Mouse (Mus musculus) kidney, postnatal 0 days (tissue): ENCODE measurements around the gene Far2. TPM values are rescaled to one million over a fixed set of nuclear protein-coding genes. Genes with fewer than 3 reads are reported as not detected.
A peak's percentile ranks its signal among the peaks of the same experiment; 100 is the strongest.

Experiments
- ATAC-seq: fragments of 200-750 bp; cut with Nextera tagmentation; replicated peaks from 2 replicates; pipeline ENCODE4 v1.8.0; 2017; ENCODE audit warnings: low read depth, moderate number of reproducible peaks, moderate TSS enrichment, moderate library complexity; ENCODE audit not compliant: low FRiP score
- DNase-seq: peaks from one replicate; pipeline ENCODE4 v3.0.0-alpha.2; 2016; ENCODE audit warnings: low spot score
- H3K27ac ChIP-seq: fragments of 300-500 bp; sonication (generic); 2 replicates; pipeline ENCODE4 v1.5.1; 2014; ENCODE audit warnings: mild to moderate bottlenecking
- H3K27me3 ChIP-seq: fragments of 300-500 bp; sonication (generic); 2 replicates; pipeline ENCODE4 v1.6.1; 2014; ENCODE audit warnings: low read length, mixed read lengths; ENCODE audit not compliant: insufficient read depth
- H3K36me3 ChIP-seq: fragments of 300-500 bp; sonication (generic); 2 replicates; pipeline ENCODE4 v1.6.1; 2014; ENCODE audit warnings: low read length, mixed read lengths; ENCODE audit not compliant: insufficient read depth
- H3K4me1 ChIP-seq: fragments of 300-500 bp; sonication (generic); replicated peaks from 2 replicates; pipeline ENCODE4 v1.6.1; 2014; ENCODE audit warnings: antibody characterized with exemption, low read length, mixed read lengths; ENCODE audit not compliant: insufficient read depth
- H3K4me2 ChIP-seq: fragments of 300-500 bp; sonication (generic); 2 replicates; pipeline ENCODE4 v1.6.1; 2014; ENCODE audit warnings: mild to moderate bottlenecking, low read length, moderate library complexity, mixed read lengths
- H3K4me3 ChIP-seq: fragments of 300-500 bp; sonication (generic); replicated peaks from 2 replicates; pipeline ENCODE4 v1.5.1; 2014; ENCODE audit warnings: low read depth, low read length
- H3K9ac ChIP-seq: fragments of 300-500 bp; sonication (generic); 2 replicates; pipeline ENCODE4 v1.6.1; 2014; ENCODE audit warnings: low read depth, low read length
- H3K9me3 ChIP-seq: fragments of 300-500 bp; sonication (generic); replicated peaks from 2 replicates; pipeline ENCODE4 v1.6.1; 2016; ENCODE audit warnings: low read length, inconsistent platforms, mixed read lengths
- CTCF ChIP-seq: IDR thresholded peaks from 2 replicates; pipeline ENCODE4 v1.5.1; 2016; ENCODE audit warnings: antibody characterized with exemption, low read depth, mild to moderate bottlenecking, moderate library complexity
- WGBS: fragments of 180-500 bp; shearing (Covaris S2); extraction: QIAGEN DNeasy Blood & Tissue Kit; methylation state at CpG from one replicate; pipeline ENCODE4 v1.1.7; 2014; 5-methylcytosine and 5-hydroxymethylcytosine counted together
- polyA plus RNA-seq: library from polyadenylated mRNA; unstranded; fragments of >200 nt; fragmentation: Nextera tagmentation; extraction: Ambion mirVana; gene quantifications from 2 replicates; pipeline ENCODE4 v1.2.1, GENCODE M21; 2015

Gene Far2
- polyA plus RNA-seq, result 2.4 and 3.2 TPM in 2 replicates

GRCm38 (mm10) chr6:148046881-148047649 is at the start of gene Far2:
TSS of gene Far2 (plus strand) at chr6:148047259.
- peak; percentile 39 for DNase-seq
- Histone ChIP-seq H3K4me2 (peak within 1 kb of the TSS; percentile 75), H3K27ac (no peak within 1 kb of the TSS), H3K9me3 (no peaks in the 10 kb centered on the region), H3K27me3 (no peaks in the 10 kb centered on the region), H3K36me3 (no peaks in the 10 kb centered on the region), H3K4me3 (peak within 1 kb of the TSS; percentile 37), H3K9ac (peak within 1 kb of the TSS; percentile 44), H3K4me1 (0 out of 2 replicates have a peak, but pooled peaks cover 7% of the 10 kb centered on the region)
- 1% methylated on average over 34 of the region's 34 CpGs for WGBS
- TF ChIP-seq CTCF, result no peak
- 0 out of 2 replicates have a peak, but pooled peaks have one; percentile 46 for ATAC-seq

- H3K27ac ChIP-seq, result no peak overlapping the region
- no peak overlapping the region for H3K4me2 ChIP-seq
- H3K9ac ChIP-seq, result no peak overlapping the region
- H3K4me3 ChIP-seq, result no peak overlapping the region
- 90% methylated on average over 2 of the region's 2 CpGs for WGBS
- ATAC-seq (no peak), DNase-seq (no peak)
- no peaks in the 10 kb centered on the region for H3K4me1 ChIP-seq
- H3K9me3 ChIP-seq, result no peaks in the 10 kb centered on the region
- H3K27me3 ChIP-seq, result no peaks in the 10 kb centered on the region
- no peaks in the 10 kb centered on the region for H3K36me3 ChIP-seq
- TF ChIP-seq CTCF, result no peak
Measured at GRCm38 (mm10) chr6:148000483-148000882, 46.6 kb upstream of the Far2 start.

- Histone ChIP-seq H3K27ac (no peak overlapping the region), H3K9me3 (no peaks in the 10 kb centered on the region), H3K9ac (no peak overlapping the region), H3K36me3 (no peaks in the 10 kb centered on the region), H3K27me3 (no peaks in the 10 kb centered on the region), H3K4me3 (no peak overlapping the region), H3K4me2 (no peak overlapping the region), H3K4me1 (no peaks in the 10 kb centered on the region)
- peak; percentile 52; the same call in 1 of the 2 replicates for ATAC-seq
- peak; percentile 81 for DNase-seq
- peak; percentile 67 for TF ChIP-seq CTCF
- WGBS, result 42% methylated on average over 3 of the region's 3 CpGs
Measured at GRCm38 (mm10) chr6:148001071-148001470, 46.0 kb upstream of the Far2 start.

GRCm38 (mm10) chr6:148006118-148006837 is 40.8 kb upstream of the Far2 start:
- Histone ChIP-seq H3K36me3 (no peaks in the 10 kb centered on the region), H3K27ac (no peak overlapping the region), H3K4me3 (no peak overlapping the region), H3K4me2 (no peak overlapping the region), H3K9ac (no peak overlapping the region), H3K27me3 (no peaks in the 10 kb centered on the region), H3K4me1 (no peaks in the 10 kb centered on the region), H3K9me3 (no peaks in the 10 kb centered on the region)
- WGBS, result 71% methylated on average over 11 of the region's 11 CpGs
- DNase-seq (no peak), ATAC-seq (no peak)
- no peak for TF ChIP-seq CTCF

- Histone ChIP-seq H3K4me2 (no peak overlapping the region), H3K4me3 (no peak overlapping the region), H3K27ac (no peak overlapping the region), H3K27me3 (no peaks in the 10 kb centered on the region), H3K4me1 (no peaks in the 10 kb centered on the region), H3K36me3 (no peaks in the 10 kb centered on the region), H3K9ac (no peak overlapping the region), H3K9me3 (no peaks in the 10 kb centered on the region)
- TF ChIP-seq CTCF, result no peak
- DNase-seq, result no peak
- ATAC-seq, result no peak
- 97% methylated on average over 1 of the region's 1 CpGs for WGBS
Measured at GRCm38 (mm10) chr6:148040759-148041158, 6.3 kb upstream of the Far2 start.

GRCm38 (mm10) chr6:148047650-148047988 is 560 bp downstream of the Far2 start:
- H3K4me1 ChIP-seq, result 0 out of 2 replicates have a peak, but pooled peaks cover 7% of the 10 kb centered on the region
- H3K4me2 ChIP-seq, result peak overlapping the region; percentile 75
- H3K9ac ChIP-seq, result 0 out of 2 replicates have a peak overlapping the region, but pooled peaks have one; percentile 44
- TF ChIP-seq CTCF, result no peak
- DNase-seq, result no peak
- ATAC-seq, result no peak
- no peaks in the 10 kb centered on the region for H3K36me3 ChIP-seq
- no peaks in the 10 kb centered on the region for H3K9me3 ChIP-seq
- peak overlapping the region; percentile 37 for H3K4me3 ChIP-seq
- H3K27me3 ChIP-seq, result no peaks in the 10 kb centered on the region
- no peak overlapping the region for H3K27ac ChIP-seq
